Mouse (Mus musculus) kidney, embryonic 15.5 days (tissue): ENCODE data around the gene Il20rb. TPM values are rescaled to one million over a fixed set of nuclear protein-coding genes. Genes with fewer than 3 reads are reported as not detected.
A peak's percentile ranks its signal among the peaks of the same experiment; 100 is the strongest.

Experiments
- ATAC-seq: fragments of 200-750 bp; cut with Nextera tagmentation; replicated peaks from 2 replicates; pipeline ENCODE4 v1.8.0; 2017; ENCODE audit warnings: moderate TSS enrichment; ENCODE audit not compliant: low FRiP score
- H3K27ac ChIP-seq: fragments of 300-500 bp; sonication (generic); 2 replicates; pipeline ENCODE4 v1.5.1; 2015; ENCODE audit warnings: mild to moderate bottlenecking, inconsistent platforms
- H3K27me3 ChIP-seq: fragments of 300-500 bp; sonication (generic); 2 replicates; pipeline ENCODE4 v1.6.1; 2015; ENCODE audit warnings: inconsistent platforms
- H3K36me3 ChIP-seq: fragments of 300-500 bp; sonication (generic); 2 replicates; pipeline ENCODE4 v1.6.1; 2015; ENCODE audit warnings: inconsistent platforms
- H3K4me1 ChIP-seq: fragments of 300-500 bp; sonication (generic); 2 replicates; pipeline ENCODE4 v1.6.1; 2015; ENCODE audit warnings: inconsistent platforms
- H3K4me2 ChIP-seq: fragments of 300-500 bp; sonication (generic); 2 replicates; pipeline ENCODE4 v1.6.1; 2015; ENCODE audit warnings: moderate library complexity, mild to moderate bottlenecking, inconsistent platforms
- H3K4me3 ChIP-seq: fragments of 300-500 bp; sonication (generic); replicated peaks from 2 replicates; pipeline ENCODE4 v1.5.1; 2015; ENCODE audit warnings: mild to moderate bottlenecking, inconsistent platforms
- H3K9ac ChIP-seq: fragments of 300-500 bp; sonication (generic); 2 replicates; pipeline ENCODE4 v1.6.1; 2015; ENCODE audit warnings: mild to moderate bottlenecking, inconsistent platforms
- H3K9me3 ChIP-seq: fragments of 300-500 bp; sonication (generic); replicated peaks from 2 replicates; pipeline ENCODE4 v1.6.1; 2016; ENCODE audit warnings: inconsistent platforms
- WGBS: fragments of 180-500 bp; shearing (Covaris S2); methylation state at CpG from one replicate; pipeline ENCODE4 v1.1.7; 2015; ENCODE audit warnings: mixed read lengths; 5-methylcytosine and 5-hydroxymethylcytosine counted together
- polyA plus RNA-seq: library from polyadenylated mRNA; unstranded; fragments of >200 nt; fragmentation: Nextera tagmentation; extraction: Ambion mirVana; gene quantifications from 2 replicates; pipeline ENCODE4 v1.2.1, GENCODE M21; 2015

The Il20rb gene
- polyA plus RNA-seq, 1 experiment from 2014 or later = 1.5 TPM

GRCm38 (mm10) chr9:100493611-100494261 lies 7.1 kb upstream of the Il20rb start:
- H3K4me2 ChIP-seq = no peak overlapping the region
- H3K27me3 ChIP-seq = no peaks in the 10 kb centered on the region
- WGBS = 90% methylated on average over 5 of the region's 5 CpGs
- no peak for ATAC-seq
- H3K4me3 ChIP-seq = no peak overlapping the region
- no peak overlapping the region for H3K9ac ChIP-seq
- H3K4me1 ChIP-seq = peaks cover 9% of the 10 kb centered on the region
- H3K9me3 ChIP-seq = no peaks in the 10 kb centered on the region
- peaks cover 24% of the 10 kb centered on the region for H3K36me3 ChIP-seq
- H3K27ac ChIP-seq = no peak overlapping the region

- Histone ChIP-seq H3K9me3 (no peaks in the 10 kb centered on the region), H3K36me3 (peaks cover 12% of the 10 kb centered on the region; the same call in 1 of the 2 replicates), H3K4me3 (no peak overlapping the region), H3K27me3 (no peaks in the 10 kb centered on the region), H3K4me2 (no peak overlapping the region), H3K4me1 (peaks cover 17% of the 10 kb centered on the region), H3K9ac (no peak overlapping the region), H3K27ac (0 out of 2 replicates have a peak overlapping the region, but pooled peaks have one; percentile 35)
- 75% methylated on average over 1 of the region's 1 CpGs for WGBS
- no peak for ATAC-seq
These were observed 4.8 kb upstream of the Il20rb start for GRCm38 (mm10) chr9:100491424-100491823.

GRCm38 (mm10) chr9:100488969-100489368 lies 2.4 kb upstream of the Il20rb start:
- H3K27ac ChIP-seq = peak overlapping the region; percentile 67
- 93% methylated on average over 6 of the region's 6 CpGs for WGBS
- H3K36me3 ChIP-seq = peaks cover 7% of the 10 kb centered on the region; the same call in 1 of the 2 replicates
- H3K4me3 ChIP-seq = no peak overlapping the region
- no peaks in the 10 kb centered on the region for H3K9me3 ChIP-seq
- ATAC-seq = no peak
- peaks cover 17% of the 10 kb centered on the region for H3K4me1 ChIP-seq
- no peak overlapping the region for H3K9ac ChIP-seq
- no peak overlapping the region for H3K4me2 ChIP-seq
- no peaks in the 10 kb centered on the region for H3K27me3 ChIP-seq

DNA sequence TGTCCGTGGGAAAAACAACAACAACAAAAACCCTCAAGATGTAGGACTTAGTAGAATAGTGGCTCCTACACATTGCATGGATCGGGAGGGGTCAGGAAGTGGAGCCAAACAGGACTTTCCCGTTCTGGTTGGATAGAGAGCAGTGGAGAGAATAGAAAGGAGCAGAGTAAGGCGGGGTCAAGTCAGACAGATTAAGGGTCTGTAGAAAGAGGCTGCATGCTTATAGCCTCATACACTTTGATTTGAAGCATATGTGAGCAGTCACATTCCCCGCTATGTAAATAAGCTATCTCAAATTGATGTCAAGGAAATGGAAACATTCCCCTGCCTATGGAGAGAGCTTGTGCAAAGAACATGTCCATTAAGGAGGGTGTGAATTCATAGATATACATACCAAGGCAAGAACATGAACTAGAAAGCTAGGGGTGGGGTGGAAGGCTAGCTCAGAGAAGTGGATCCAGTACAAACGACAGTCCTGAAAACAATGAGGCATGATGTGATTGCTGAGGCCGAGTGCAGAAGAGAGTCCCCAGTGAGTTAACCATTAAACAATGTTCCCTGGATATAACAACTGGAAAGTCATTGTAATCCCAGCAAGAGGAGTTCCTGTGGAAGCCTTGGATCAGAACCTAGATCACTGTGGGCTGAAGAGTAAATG lies 1.6 kb upstream of the Il20rb start:
- Histone ChIP-seq H3K36me3 (peaks cover 4% of the 10 kb centered on the region; the same call in 1 of the 2 replicates), H3K9me3 (no peaks in the 10 kb centered on the region), H3K27me3 (no peaks in the 10 kb centered on the region), H3K4me3 (no peak overlapping the region), H3K9ac (no peak overlapping the region), H3K4me1 (peaks cover 17% of the 10 kb centered on the region), H3K4me2 (no peak overlapping the region), H3K27ac (peak overlapping the region; percentile 67)
- ATAC-seq = peak; percentile 87
- 48% methylated on average over 7 of the region's 7 CpGs for WGBS

DNA sequence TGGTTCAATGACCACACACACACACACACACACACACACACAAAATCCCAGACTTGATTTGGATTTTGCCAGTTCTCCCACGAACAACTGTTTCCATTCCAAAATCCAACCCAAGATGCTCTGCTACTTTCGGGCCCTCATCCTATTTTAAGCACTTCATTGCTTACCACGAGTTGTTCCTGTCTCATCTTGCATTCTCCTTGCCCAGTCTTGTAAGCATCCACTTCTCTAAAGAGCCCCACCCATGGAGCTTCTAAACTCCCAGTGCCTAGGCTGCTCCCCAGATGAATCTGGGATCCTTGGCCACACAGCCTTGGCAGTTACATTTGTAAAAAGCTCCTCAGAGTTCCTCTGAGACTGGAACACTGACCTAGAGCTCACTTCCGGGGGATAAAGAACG lies 3.3 kb downstream of the Il20rb start:
- 88% methylated on average over 5 of the region's 5 CpGs for WGBS

DNA sequence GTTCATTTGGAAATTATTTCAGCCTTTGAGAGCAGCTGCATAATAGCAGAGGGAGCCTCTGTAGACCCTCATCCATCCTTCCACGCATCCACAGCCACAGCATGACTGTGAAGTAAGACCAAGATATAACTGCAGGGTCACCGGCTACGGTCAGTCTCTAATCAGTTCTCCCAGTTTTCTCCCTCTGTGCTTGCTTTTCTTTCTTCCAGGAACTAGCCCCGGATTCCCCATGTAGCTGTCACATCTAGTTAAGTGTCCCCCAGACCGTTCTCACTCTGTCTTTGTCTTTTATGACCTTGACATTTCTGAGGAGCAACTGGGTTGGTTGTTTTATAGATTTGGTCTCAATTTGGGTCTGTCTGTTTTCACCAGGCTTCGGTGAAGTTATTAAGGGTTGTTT lies 5.0 kb downstream of the Il20rb start:
- H3K27ac ChIP-seq = no peak overlapping the region
- H3K27me3 ChIP-seq = no peaks in the 10 kb centered on the region
- H3K9me3 ChIP-seq = 0 out of 2 replicates have a peak, but pooled peaks cover 4% of the 10 kb centered on the region
- no peak overlapping the region for H3K4me2 ChIP-seq
- no peak overlapping the region for H3K9ac ChIP-seq
- WGBS = 55% methylated on average over 6 of the region's 6 CpGs
- ATAC-seq = no peak
- H3K4me3 ChIP-seq = no peak overlapping the region
- peaks cover 4% of the 10 kb centered on the region; the same call in 1 of the 2 replicates for H3K36me3 ChIP-seq
- H3K4me1 ChIP-seq = no peaks in the 10 kb centered on the region

More for the DNA sequence above, 3.3 kb downstream of the Il20rb start:
- no peak for ATAC-seq
- Histone ChIP-seq H3K27me3 (no peaks in the 10 kb centered on the region), H3K4me1 (peaks cover 4% of the 10 kb centered on the region), H3K9me3 (no peaks in the 10 kb centered on the region), H3K27ac (no peak overlapping the region), H3K4me2 (no peak overlapping the region), H3K36me3 (no peaks in the 10 kb centered on the region; the same call in 1 of the 2 replicates), H3K9ac (no peak overlapping the region), H3K4me3 (no peak overlapping the region)

GRCm38 (mm10) chr9:100474056-100474455 lies 12.5 kb downstream of the Il20rb start:
- no peak overlapping the region for H3K4me2 ChIP-seq
- no peak overlapping the region for H3K4me3 ChIP-seq
- 82% methylated on average over 1 of the region's 1 CpGs for WGBS
- no peak overlapping the region for H3K27ac ChIP-seq
- 0 out of 2 replicates have a peak, but pooled peaks cover 6% of the 10 kb centered on the region for H3K4me1 ChIP-seq
- no peak for ATAC-seq
- peaks cover 4% of the 10 kb centered on the region; the same call in 1 of the 2 replicates for H3K36me3 ChIP-seq
- no peaks in the 10 kb centered on the region for H3K27me3 ChIP-seq
- no peak overlapping the region for H3K9ac ChIP-seq
- H3K9me3 ChIP-seq = 0 out of 2 replicates have a peak, but pooled peaks cover 4% of the 10 kb centered on the region

GRCm38 (mm10) chr9:100473361-100473760 lies 13.2 kb downstream of the Il20rb start:
- no peak for ATAC-seq
- Histone ChIP-seq H3K9me3 (0 out of 2 replicates have a peak, but pooled peaks cover 4% of the 10 kb centered on the region), H3K9ac (no peak overlapping the region), H3K4me3 (no peak overlapping the region), H3K27me3 (no peaks in the 10 kb centered on the region), H3K36me3 (peaks cover 4% of the 10 kb centered on the region; the same call in 1 of the 2 replicates), H3K4me2 (no peak overlapping the region), H3K4me1 (0 out of 2 replicates have a peak, but pooled peaks cover 6% of the 10 kb centered on the region), H3K27ac (no peak overlapping the region)
- 78% methylated on average over 6 of the region's 6 CpGs for WGBS

DNA sequence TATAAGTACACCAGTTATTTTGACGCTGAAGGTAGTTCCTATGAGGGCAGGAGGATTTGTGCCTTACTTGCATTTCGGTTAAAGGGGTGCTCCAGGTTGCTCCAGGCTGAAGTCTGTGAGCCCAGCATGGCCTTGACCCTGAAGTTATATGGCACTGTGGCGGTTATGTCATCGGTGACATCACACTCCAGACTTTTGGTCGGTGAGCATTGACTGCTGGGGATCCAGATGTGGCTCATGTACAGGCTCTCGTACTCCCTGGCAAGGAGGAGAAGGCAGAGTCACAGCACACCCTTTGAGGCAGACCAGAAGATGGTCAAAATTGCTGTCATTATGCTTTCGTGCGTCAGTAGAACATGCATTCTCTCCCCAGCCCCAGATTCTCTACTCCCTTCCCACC lies 13.7 kb downstream of the Il20rb start:
- Histone ChIP-seq H3K4me2 (no peak overlapping the region), H3K27me3 (no peaks in the 10 kb centered on the region), H3K36me3 (peaks cover 4% of the 10 kb centered on the region; the same call in 1 of the 2 replicates), H3K9me3 (0 out of 2 replicates have a peak, but pooled peaks cover 4% of the 10 kb centered on the region), H3K4me1 (0 out of 2 replicates have a peak, but pooled peaks cover 6% of the 10 kb centered on the region), H3K9ac (no peak overlapping the region), H3K27ac (no peak overlapping the region), H3K4me3 (no peak overlapping the region)
- WGBS = 94% methylated on average over 8 of the region's 8 CpGs
- ATAC-seq = no peak

- no peak for ATAC-seq
- Histone ChIP-seq H3K9ac (no peak overlapping the region), H3K9me3 (no peaks in the 10 kb centered on the region), H3K27me3 (no peaks in the 10 kb centered on the region), H3K36me3 (no peaks in the 10 kb centered on the region), H3K4me3 (no peak overlapping the region), H3K27ac (no peak overlapping the region), H3K4me2 (no peak overlapping the region), H3K4me1 (0 out of 2 replicates have a peak, but pooled peaks cover 6% of the 10 kb centered on the region)
- WGBS = 78% methylated on average over 4 of the region's 4 CpGs
These were observed 15.0 kb downstream of the Il20rb start for GRCm38 (mm10) chr9:100471605-100471953.

GRCm38 (mm10) chr9:100470936-100471604 lies 15.5 kb downstream of the Il20rb start:
- Histone ChIP-seq H3K4me2 (no peak overlapping the region), H3K9ac (no peak overlapping the region), H3K27me3 (no peaks in the 10 kb centered on the region), H3K36me3 (no peaks in the 10 kb centered on the region), H3K9me3 (no peaks in the 10 kb centered on the region), H3K4me3 (no peak overlapping the region), H3K27ac (no peak overlapping the region), H3K4me1 (0 out of 2 replicates have a peak, but pooled peaks cover 6% of the 10 kb centered on the region)
- 51% methylated on average over 8 of the region's 8 CpGs for WGBS
- ATAC-seq = no peak

- Histone ChIP-seq H3K4me1 (0 out of 2 replicates have a peak, but pooled peaks cover 6% of the 10 kb centered on the region), H3K9me3 (no peaks in the 10 kb centered on the region), H3K27ac (no peak overlapping the region), H3K27me3 (no peaks in the 10 kb centered on the region), H3K9ac (no peak overlapping the region), H3K4me3 (no peak overlapping the region), H3K4me2 (no peak overlapping the region), H3K36me3 (no peaks in the 10 kb centered on the region)
- WGBS = 73% methylated on average over 1 of the region's 1 CpGs
- ATAC-seq = no peak
These were observed 16.4 kb downstream of the Il20rb start for GRCm38 (mm10) chr9:100470228-100470627.
